Mouse (Mus musculus): ENCODE results near the gene Defb13.
"Not testable (repeated sequence)": the region's sequence is repeated elsewhere in the genome, so short reads cannot be mapped to it uniquely, and the experiment has no call there.

DNA sequence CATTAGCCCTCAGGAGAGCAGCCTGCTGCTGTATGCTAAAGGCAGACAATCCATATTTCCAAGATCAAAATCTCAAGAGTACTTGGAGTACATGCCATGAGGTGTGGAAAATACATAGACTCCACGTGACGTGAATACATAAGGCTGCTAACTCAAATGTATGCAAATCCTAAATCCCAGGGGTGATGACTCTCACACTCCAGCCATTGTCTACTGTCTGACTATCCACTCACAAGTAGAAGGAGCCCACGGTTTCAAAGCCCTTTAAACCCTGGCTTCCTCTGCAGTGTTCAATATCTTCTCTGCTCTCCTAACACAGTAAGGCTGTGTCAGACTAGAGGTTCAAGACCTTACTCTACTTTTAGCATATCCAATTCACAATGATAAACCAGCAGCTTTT, 15.8 kb upstream of the Defb13 start:
- not testable (repeated sequence) for TF ChIP-seq CTCF (IDR thresholded peaks at IDR 0.05; ENCODE audit: control insufficient read depth, insufficient read depth, insufficient read length); MAX (IDR thresholded peaks at IDR 0.05); MYOG (IDR thresholded peaks at IDR 0.05; ENCODE audit: control insufficient read depth, extremely low read depth, insufficient read length); USF1 (IDR thresholded peaks at IDR 0.05; ENCODE audit: low read depth); MYOD1 (IDR thresholded peaks at IDR 0.05; ENCODE audit: control insufficient read depth, insufficient read length, low read depth); FOSL1 (IDR thresholded peaks at IDR 0.05; ENCODE audit: insufficient read depth, low read length, poor library complexity, severe bottlenecking); CEBPB (IDR thresholded peaks at IDR 0.05; ENCODE audit: low read depth)

All from C2C12 (cell line).